Mouse (Mus musculus) forebrain, embryonic 12.5 days (tissue): ENCODE measurements around the gene Ctbp2. TPM values are rescaled to one million over a fixed set of nuclear protein-coding genes. Genes with fewer than 3 reads are reported as not detected.

ENCODE experiments used
- ATAC-seq: fragments of 200-750 bp; cut with Nextera tagmentation; 2 replicates; pipeline ENCODE4 v1.8.0; 2017; ENCODE audit warnings: moderate TSS enrichment; ENCODE audit not compliant: low FRiP score
- H3K27ac ChIP-seq: fragments of 300-500 bp; sonication (generic); 2 replicates; pipeline ENCODE4 v1.5.1; 2016; ENCODE audit warnings: mild to moderate bottlenecking
- H3K27me3 ChIP-seq: fragments of 300-500 bp; sonication (generic); 2 replicates; pipeline ENCODE4 v1.6.1; 2016; ENCODE audit warnings: mild to moderate bottlenecking
- H3K36me3 ChIP-seq: fragments of 300-500 bp; sonication (generic); replicated peaks from 2 replicates; pipeline ENCODE4 v1.6.1; 2016; ENCODE audit warnings: mild to moderate bottlenecking
- H3K4me1 ChIP-seq: fragments of 300-500 bp; sonication (generic); 2 replicates; pipeline ENCODE4 v1.6.1; 2016
- H3K4me2 ChIP-seq: fragments of 300-500 bp; sonication (generic); 2 replicates; pipeline ENCODE4 v1.6.1; 2016; ENCODE audit warnings: mild to moderate bottlenecking, moderate library complexity
- H3K4me3 ChIP-seq: fragments of 300-500 bp; sonication (generic); replicated peaks from 2 replicates; pipeline ENCODE4 v1.5.1; 2016; ENCODE audit warnings: mild to moderate bottlenecking
- H3K9ac ChIP-seq: fragments of 300-500 bp; sonication (generic); 2 replicates; pipeline ENCODE4 v1.6.1; 2016; ENCODE audit warnings: mild to moderate bottlenecking
- H3K9me3 ChIP-seq: fragments of 300-500 bp; sonication (generic); 2 replicates; pipeline ENCODE4 v1.6.1; 2016
- WGBS: fragments of 180-500 bp; shearing (Covaris S2); methylation state at CpG from one replicate; pipeline ENCODE4 v1.1.7; 2016; 5-methylcytosine and 5-hydroxymethylcytosine counted together
- polyA plus RNA-seq: library from polyadenylated mRNA; unstranded; fragments of >200 nt; fragmentation: Nextera tagmentation; extraction: Ambion mirVana; gene quantifications from 2 replicates; pipeline ENCODE4 v1.2.1, GENCODE M21; 2016

Ctbp2 gene
- polyA plus RNA-seq, 1 experiment from 2014 or later = 133 TPM

DNA sequence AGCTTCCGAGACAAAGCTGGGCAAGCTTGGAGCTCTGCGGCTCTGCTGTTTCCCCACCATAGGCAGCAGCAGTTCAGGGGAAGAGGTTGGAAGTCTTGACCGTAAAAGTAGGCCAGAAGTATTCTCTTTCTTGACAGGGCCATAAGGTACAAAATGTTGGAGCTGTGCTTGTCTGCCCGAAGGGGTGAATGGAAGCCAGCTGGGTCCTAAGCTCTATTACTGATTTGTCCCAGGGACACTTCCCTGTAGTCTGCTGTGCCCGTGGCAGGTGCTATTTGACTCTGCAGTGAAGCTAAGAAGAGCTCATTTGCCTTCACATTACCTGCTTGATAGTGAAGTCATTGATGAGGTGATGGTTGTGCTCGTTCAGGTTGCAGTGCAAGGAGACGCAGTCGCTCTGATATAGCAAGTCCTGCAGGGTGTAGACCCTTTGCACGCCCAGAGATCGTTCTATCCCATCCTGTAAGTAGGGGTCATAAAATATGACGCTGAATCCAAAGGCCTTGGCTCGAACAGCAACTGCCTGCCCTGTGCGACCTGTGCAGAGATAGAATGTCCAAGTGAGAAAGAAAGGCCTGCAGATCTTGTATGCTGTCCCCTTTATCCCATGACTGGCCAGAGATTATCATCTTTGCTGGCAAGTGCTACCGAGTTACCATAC lies 132.8 kb downstream of the Ctbp2 start:
- no peak overlapping the region for H3K4me2 ChIP-seq
- no peaks in the 10 kb centered on the region for H3K9me3 ChIP-seq
- 93% methylated on average over 14 of the region's 14 CpGs for WGBS
- H3K36me3 ChIP-seq = peaks cover 86% of the 10 kb centered on the region
- H3K4me1 ChIP-seq = no peaks in the 10 kb centered on the region
- no peak for ATAC-seq
- no peak overlapping the region for H3K9ac ChIP-seq
- no peak overlapping the region for H3K4me3 ChIP-seq
- no peaks in the 10 kb centered on the region for H3K27me3 ChIP-seq
- H3K27ac ChIP-seq = no peak overlapping the region

DNA sequence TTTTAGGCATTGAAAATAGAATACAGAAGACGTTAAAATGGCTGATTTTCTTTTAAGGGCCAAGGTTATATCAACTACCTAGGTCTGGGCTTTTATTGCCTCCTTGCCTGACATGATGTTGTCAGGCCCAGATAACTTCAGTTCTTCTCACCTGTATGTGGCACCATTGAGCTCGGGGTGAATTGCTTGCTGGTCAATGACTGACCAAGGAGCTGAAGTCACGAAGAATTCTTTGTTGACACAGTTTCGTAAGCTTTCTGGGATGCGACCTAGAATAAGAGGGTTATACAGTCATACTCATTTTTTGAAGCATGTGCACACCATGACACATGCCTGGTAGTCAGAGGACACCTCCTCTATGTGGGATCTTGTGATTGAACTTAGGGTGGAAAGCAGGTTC lies 134.3 kb downstream of the Ctbp2 start:
- ATAC-seq = no peak
- Histone ChIP-seq H3K27ac (no peak overlapping the region), H3K4me3 (no peak overlapping the region), H3K4me1 (no peaks in the 10 kb centered on the region), H3K36me3 (peaks cover 84% of the 10 kb centered on the region), H3K4me2 (no peak overlapping the region), H3K9me3 (no peaks in the 10 kb centered on the region), H3K27me3 (no peaks in the 10 kb centered on the region), H3K9ac (no peak overlapping the region)
- WGBS = 91% methylated on average over 5 of the region's 5 CpGs

DNA sequence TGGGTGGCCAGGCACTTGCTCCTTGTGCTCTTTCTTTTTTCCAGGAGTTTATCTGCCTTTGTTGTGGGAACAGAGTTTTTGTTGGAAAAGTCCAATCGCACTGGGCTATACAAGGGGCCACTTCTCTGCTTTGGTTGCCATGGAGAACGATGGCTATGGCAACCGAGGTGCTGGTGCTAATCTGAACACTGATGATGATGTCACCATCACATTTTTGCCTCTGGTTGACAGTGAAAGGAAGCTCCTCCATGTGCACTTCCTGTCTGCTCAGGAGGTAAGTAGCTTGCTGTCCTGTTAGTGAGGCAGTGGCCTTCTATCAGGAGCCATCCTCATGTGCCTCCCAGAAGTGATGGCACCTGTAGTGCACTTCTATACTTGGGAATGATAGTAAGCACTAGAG lies 141.5 kb downstream of the Ctbp2 start:
- no peaks in the 10 kb centered on the region for H3K9me3 ChIP-seq
- H3K4me1 ChIP-seq = peaks cover 6% of the 10 kb centered on the region
- no peak overlapping the region for H3K9ac ChIP-seq
- H3K4me3 ChIP-seq = no peak overlapping the region
- H3K4me2 ChIP-seq = no peak overlapping the region
- H3K36me3 ChIP-seq = peaks cover 50% of the 10 kb centered on the region
- no peaks in the 10 kb centered on the region for H3K27me3 ChIP-seq
- no peak for ATAC-seq
- no peak overlapping the region for H3K27ac ChIP-seq
- WGBS = 36% methylated on average over 3 of the region's 3 CpGs

DNA sequence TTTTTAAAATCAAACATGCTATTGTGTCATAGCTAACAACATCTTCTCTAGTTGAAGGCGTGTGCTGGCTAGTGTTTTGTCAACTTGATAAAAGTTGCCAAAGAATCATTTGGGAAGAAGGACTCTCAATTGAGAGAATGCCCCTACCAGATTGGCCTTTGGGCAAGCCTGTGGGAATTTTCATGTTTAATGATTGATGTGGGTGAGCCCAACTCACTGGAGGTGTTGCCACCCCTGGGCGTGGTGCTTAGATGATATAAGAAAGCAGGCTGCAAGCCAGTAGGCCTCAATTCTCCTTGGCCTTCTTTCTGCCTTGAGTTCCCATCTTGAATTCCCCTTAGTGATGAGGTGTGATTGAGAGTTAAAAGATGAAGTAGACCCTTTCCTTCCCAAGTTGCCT lies 146.2 kb downstream of the Ctbp2 start:
- Histone ChIP-seq H3K27ac (no peak overlapping the region), H3K4me2 (no peak overlapping the region), H3K4me3 (no peak overlapping the region), H3K27me3 (no peaks in the 10 kb centered on the region), H3K9me3 (no peaks in the 10 kb centered on the region), H3K9ac (no peak overlapping the region), H3K4me1 (peaks cover 6% of the 10 kb centered on the region), H3K36me3 (peaks cover 29% of the 10 kb centered on the region)
- no peak for ATAC-seq
- 97% methylated on average over 2 of the region's 2 CpGs for WGBS

DNA sequence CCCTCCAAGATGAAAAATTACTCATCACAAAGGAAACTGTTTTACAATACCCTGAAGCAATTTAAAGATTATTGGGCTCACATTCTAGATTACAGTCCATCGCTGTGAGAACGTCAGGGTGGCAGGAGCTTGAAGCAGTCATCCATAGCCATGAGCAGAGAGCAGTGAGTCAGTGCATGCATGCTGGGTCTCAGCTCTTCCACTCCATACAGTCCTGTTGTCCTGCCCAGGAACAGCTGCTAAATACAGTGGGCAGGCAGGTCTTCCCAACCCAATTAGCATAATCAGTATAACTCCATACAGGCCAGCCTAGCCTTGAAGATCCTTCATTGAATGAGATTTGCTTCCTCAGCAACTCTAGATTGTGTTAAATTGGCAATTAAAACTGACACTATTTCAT lies 148.1 kb downstream of the Ctbp2 start:
- H3K27ac ChIP-seq = no peak overlapping the region
- H3K4me1 ChIP-seq = no peaks in the 10 kb centered on the region
- no peak for ATAC-seq
- 66% methylated on average over 2 of the region's 2 CpGs for WGBS
- no peaks in the 10 kb centered on the region for H3K27me3 ChIP-seq
- H3K4me2 ChIP-seq = no peak overlapping the region
- H3K9ac ChIP-seq = no peak overlapping the region
- H3K36me3 ChIP-seq = peaks cover 14% of the 10 kb centered on the region
- no peaks in the 10 kb centered on the region for H3K9me3 ChIP-seq
- no peak overlapping the region for H3K4me3 ChIP-seq

DNA sequence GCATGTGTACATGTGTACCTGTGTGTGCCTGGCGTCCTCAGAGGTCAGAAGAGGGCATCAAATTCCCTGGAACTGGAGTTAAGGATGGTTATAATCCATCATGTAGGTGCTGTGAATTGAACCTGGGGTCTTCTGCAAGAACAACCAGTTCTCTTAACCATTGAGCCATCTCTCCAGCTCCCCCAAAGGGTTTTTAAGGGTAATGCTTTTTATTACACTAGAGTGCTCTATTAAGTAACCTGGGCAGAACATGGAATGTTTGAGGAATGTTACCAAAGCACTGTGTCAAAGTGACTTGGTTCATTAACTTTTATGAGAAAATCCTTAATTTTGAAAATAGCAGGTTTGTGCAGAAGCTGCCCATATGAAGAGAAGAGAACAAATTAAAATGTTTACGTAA lies 152.1 kb downstream of the Ctbp2 start:
- H3K4me2 ChIP-seq = no peak overlapping the region
- H3K4me1 ChIP-seq = no peaks in the 10 kb centered on the region
- H3K36me3 ChIP-seq = peaks cover 8% of the 10 kb centered on the region
- H3K4me3 ChIP-seq = no peak overlapping the region
- no peaks in the 10 kb centered on the region for H3K9me3 ChIP-seq
- 92% methylated on average over 2 of the region's 2 CpGs for WGBS
- no peak overlapping the region for H3K9ac ChIP-seq
- no peaks in the 10 kb centered on the region for H3K27me3 ChIP-seq
- H3K27ac ChIP-seq = no peak overlapping the region
- ATAC-seq = no peak

DNA sequence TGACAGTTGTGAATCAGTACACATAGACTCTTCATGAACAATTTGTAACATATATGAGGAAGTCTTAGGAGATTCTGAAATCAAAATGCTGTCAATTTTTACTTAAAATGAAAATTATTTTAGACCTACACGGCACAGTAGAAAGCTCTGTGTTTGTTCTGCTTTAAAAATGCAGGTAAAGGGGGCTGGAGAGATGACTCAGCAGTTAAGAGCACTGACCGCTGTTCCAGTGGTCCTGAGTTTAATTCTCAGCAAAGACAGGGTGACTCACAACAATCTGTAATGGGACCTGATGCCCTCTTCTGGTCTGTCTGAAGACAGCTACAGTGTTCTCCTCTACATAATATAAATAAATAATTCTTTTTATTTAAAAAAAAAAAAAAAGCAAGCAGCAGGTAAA lies 158.4 kb downstream of the Ctbp2 start:
- Histone ChIP-seq H3K4me1 (no peaks in the 10 kb centered on the region), H3K4me3 (no peak overlapping the region), H3K27ac (no peak overlapping the region), H3K4me2 (no peak overlapping the region), H3K9ac (no peak overlapping the region), H3K9me3 (no peaks in the 10 kb centered on the region), H3K36me3 (peaks cover 2% of the 10 kb centered on the region; the same call in 1 of the 2 replicates), H3K27me3 (no peaks in the 10 kb centered on the region)
- no peak for ATAC-seq
- WGBS = 90% methylated on average over 2 of the region's 2 CpGs

DNA sequence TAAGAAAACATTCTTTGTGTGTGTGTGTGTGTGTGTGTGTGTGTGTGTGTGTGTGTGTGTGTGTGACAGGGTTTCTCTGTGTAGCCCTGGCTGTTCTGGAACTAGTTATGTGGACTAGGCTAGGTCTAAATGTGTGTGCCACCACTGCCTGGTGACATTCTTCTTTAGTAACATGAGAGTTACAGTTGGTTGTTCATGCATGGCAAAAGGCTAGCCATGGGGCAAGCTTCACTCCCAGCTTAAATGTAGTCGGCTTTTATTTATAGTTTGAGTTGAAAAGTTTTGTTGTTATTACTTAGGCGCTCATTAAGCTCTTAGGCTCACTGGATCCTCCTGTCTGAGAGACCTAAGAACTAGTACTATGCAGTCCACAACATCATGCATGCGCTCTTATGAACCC lies 159.8 kb downstream of the Ctbp2 start:
- Histone ChIP-seq H3K27ac (no peak overlapping the region), H3K4me1 (no peaks in the 10 kb centered on the region), H3K36me3 (peaks cover 2% of the 10 kb centered on the region; the same call in 1 of the 2 replicates), H3K4me2 (no peak overlapping the region), H3K9me3 (no peaks in the 10 kb centered on the region), H3K27me3 (no peaks in the 10 kb centered on the region), H3K4me3 (no peak overlapping the region), H3K9ac (no peak overlapping the region)
- WGBS = 86% methylated on average over 3 of the region's 3 CpGs
- ATAC-seq = no peak

DNA sequence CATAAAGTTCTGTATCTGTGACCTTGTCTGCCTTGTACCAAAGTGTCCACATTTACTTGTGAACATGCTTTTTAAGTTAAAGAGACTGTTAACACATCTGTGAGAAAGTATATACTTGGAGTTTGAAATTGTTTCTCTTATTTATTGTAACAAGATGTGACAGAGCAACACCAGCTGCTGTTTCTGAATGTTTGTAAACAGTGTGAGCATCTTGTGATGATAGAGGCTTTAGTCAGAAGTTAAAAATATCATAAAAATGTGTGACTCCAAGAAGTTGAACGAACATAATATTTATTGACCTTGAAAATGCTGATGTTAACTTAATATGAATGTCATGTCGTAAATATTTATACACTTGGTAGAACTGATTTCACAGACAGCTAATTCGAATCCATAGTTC lies 173.5 kb downstream of the Ctbp2 start:
- WGBS = 93% methylated on average over 3 of the region's 3 CpGs
- Histone ChIP-seq H3K36me3 (no peaks in the 10 kb centered on the region), H3K4me2 (no peak overlapping the region), H3K4me3 (no peak overlapping the region), H3K9ac (no peak overlapping the region), H3K4me1 (no peaks in the 10 kb centered on the region), H3K27ac (no peak overlapping the region), H3K9me3 (no peaks in the 10 kb centered on the region), H3K27me3 (no peaks in the 10 kb centered on the region)
- ATAC-seq = no peak

DNA sequence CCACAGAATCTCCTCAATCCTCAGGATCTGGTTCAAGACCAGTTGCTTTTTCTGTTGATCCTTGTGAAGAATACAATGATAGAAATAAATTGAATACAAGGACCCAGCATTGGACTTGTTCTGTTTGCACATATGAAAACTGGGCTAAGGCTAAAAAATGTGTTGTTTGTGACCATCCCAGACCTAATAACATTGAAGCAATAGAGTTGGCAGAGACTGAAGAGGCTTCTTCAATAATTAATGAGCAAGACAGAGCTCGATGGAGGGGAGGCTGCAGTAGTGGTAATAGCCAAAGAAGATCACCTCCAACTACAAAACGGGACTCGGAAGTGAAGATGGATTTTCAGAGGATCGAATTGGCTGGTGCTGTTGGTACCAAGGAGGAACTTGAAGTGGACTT lies 174.2 kb downstream of the Ctbp2 start:
- 97% methylated on average over 4 of the region's 4 CpGs for WGBS
- H3K27me3 ChIP-seq = no peaks in the 10 kb centered on the region
- H3K36me3 ChIP-seq = no peaks in the 10 kb centered on the region
- H3K4me2 ChIP-seq = no peak overlapping the region
- no peaks in the 10 kb centered on the region for H3K4me1 ChIP-seq
- no peaks in the 10 kb centered on the region for H3K9me3 ChIP-seq
- H3K9ac ChIP-seq = no peak overlapping the region
- no peak overlapping the region for H3K27ac ChIP-seq
- H3K4me3 ChIP-seq = no peak overlapping the region
- ATAC-seq = no peak

DNA sequence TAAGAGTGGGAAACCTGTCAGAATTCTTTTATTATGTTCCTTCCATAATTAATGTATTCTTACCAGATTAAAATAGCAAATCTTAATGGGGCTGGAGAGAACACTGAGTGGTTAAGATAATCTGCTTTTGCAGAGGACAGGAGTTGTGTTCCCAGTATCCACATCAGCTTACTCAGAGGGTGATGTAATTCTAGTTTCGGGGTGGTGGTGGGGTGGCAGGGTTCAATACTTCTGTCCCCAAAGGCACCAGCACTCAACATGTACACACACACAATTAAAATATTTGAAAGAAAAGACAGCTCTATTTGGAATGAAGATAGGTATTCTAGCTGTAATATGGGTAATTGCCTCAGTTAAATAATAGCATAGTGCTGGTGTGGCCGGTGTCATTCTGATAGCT lies 183.6 kb downstream of the Ctbp2 start:
- H3K9ac ChIP-seq = no peak overlapping the region
- H3K27ac ChIP-seq = no peak overlapping the region
- no peaks in the 10 kb centered on the region for H3K4me1 ChIP-seq
- no peaks in the 10 kb centered on the region for H3K36me3 ChIP-seq
- no peak overlapping the region for H3K4me2 ChIP-seq
- WGBS = 84% methylated on average over 2 of the region's 2 CpGs
- H3K4me3 ChIP-seq = no peak overlapping the region
- H3K27me3 ChIP-seq = no peaks in the 10 kb centered on the region
- H3K9me3 ChIP-seq = no peaks in the 10 kb centered on the region
- no peak for ATAC-seq

DNA sequence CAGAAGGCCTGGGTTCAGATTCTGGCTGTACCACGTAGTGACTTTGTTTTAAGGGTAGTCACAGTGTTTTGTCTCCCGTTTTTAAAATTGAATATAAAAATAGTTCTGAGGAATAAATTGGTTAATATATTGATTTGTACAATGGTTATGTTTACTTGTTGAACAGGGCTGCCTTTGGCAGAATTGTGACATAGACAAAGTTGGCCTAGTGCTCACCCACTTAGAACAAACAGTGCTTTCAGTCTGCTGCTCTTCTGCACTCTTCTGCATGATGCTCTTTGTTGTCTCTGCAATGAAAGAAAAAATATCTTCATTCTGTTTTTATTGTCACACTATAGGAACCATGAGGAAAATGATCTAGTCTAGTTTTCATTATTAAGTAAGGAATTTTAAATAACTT lies 185.0 kb downstream of the Ctbp2 start:
- WGBS = 87% methylated on average over 2 of the region's 2 CpGs
- Histone ChIP-seq H3K36me3 (no peaks in the 10 kb centered on the region), H3K9ac (no peak overlapping the region), H3K9me3 (no peaks in the 10 kb centered on the region), H3K4me1 (no peaks in the 10 kb centered on the region), H3K27ac (no peak overlapping the region), H3K27me3 (no peaks in the 10 kb centered on the region), H3K4me2 (no peak overlapping the region), H3K4me3 (no peak overlapping the region)
- ATAC-seq = no peak
